Mouse (Mus musculus) midbrain, embryonic 11.5 days (tissue): ENCODE results near the gene Gls2. TPM values are rescaled to one million over a fixed set of nuclear protein-coding genes. Genes with fewer than 3 reads are reported as not detected.
A peak's percentile ranks its signal among the peaks of the same experiment; 100 is the strongest.

Source experiments
- ATAC-seq: fragments of 200-750 bp; cut with Nextera tagmentation; 2 replicates; pipeline ENCODE4 v1.8.0; 2017; ENCODE audit warnings: moderate TSS enrichment, moderate library complexity; ENCODE audit not compliant: low FRiP score
- DNase-seq: peaks from one replicate; pipeline ENCODE4 v3.0.0; 2015; ENCODE audit warnings: low spot score; ENCODE audit errors: missing footprints
- H3K27ac ChIP-seq: fragments of 300-500 bp; sonication (generic); 2 replicates; pipeline ENCODE4 v1.5.1; 2014; ENCODE audit warnings: low read depth, low read length
- H3K27me3 ChIP-seq: fragments of 300-500 bp; sonication (generic); 2 replicates; pipeline ENCODE4 v1.6.1; 2014; ENCODE audit warnings: mild to moderate bottlenecking, low read length, moderate library complexity, mixed read lengths; ENCODE audit not compliant: control insufficient read depth, insufficient read depth
- H3K36me3 ChIP-seq: fragments of 300-500 bp; sonication (generic); 2 replicates; pipeline ENCODE4 v1.6.1; 2014; ENCODE audit warnings: mild to moderate bottlenecking, low read length, moderate library complexity, mixed read lengths; ENCODE audit not compliant: control insufficient read depth, insufficient read depth
- H3K4me1 ChIP-seq: fragments of 300-500 bp; sonication (generic); 2 replicates; pipeline ENCODE4 v1.6.1; 2014; ENCODE audit warnings: low read length; ENCODE audit not compliant: control insufficient read depth, insufficient read depth
- H3K4me2 ChIP-seq: fragments of 300-500 bp; sonication (generic); 2 replicates; pipeline ENCODE4 v1.6.1; 2014; ENCODE audit warnings: mild to moderate bottlenecking, moderate library complexity
- H3K4me3 ChIP-seq: fragments of 300-500 bp; sonication (generic); 2 replicates; pipeline ENCODE4 v1.5.1; 2014; ENCODE audit warnings: low read depth, low read length
- H3K9ac ChIP-seq: fragments of 300-500 bp; sonication (generic); 2 replicates; pipeline ENCODE4 v1.6.1; 2014; ENCODE audit warnings: low read length
- H3K9me3 ChIP-seq: fragments of 300-500 bp; sonication (generic); 2 replicates; pipeline ENCODE4 v1.6.1; 2016; ENCODE audit warnings: low read length; ENCODE audit not compliant: control insufficient read depth
- WGBS: fragments of 180-500 bp; shearing (Covaris S2); extraction: QIAGEN DNeasy Blood & Tissue Kit; methylation state at CpG from one replicate; pipeline ENCODE4 v1.1.7; 2014; 5-methylcytosine and 5-hydroxymethylcytosine counted together
- polyA plus RNA-seq: library from polyadenylated mRNA; unstranded; fragments of >200 nt; fragmentation: Nextera tagmentation; extraction: Ambion mirVana; gene quantifications from 2 replicates; pipeline ENCODE4 v1.2.1, GENCODE M21; 2014

Gene Gls2
- polyA plus RNA-seq, 1 experiment from 2014 or later: 0.82 TPM

GRCm38 (mm10) chr10:128175302-128175701 lies 19.0 kb upstream of the Gls2 start:
- Histone ChIP-seq H3K4me2 (peak overlapping the region; percentile 68), H3K36me3 (no peaks in the 10 kb centered on the region), H3K27ac (no peak overlapping the region), H3K4me1 (peaks cover 9% of the 10 kb centered on the region), H3K9me3 (no peaks in the 10 kb centered on the region), H3K4me3 (peak overlapping the region; percentile 57), H3K9ac (peak overlapping the region; percentile 76), H3K27me3 (no peaks in the 10 kb centered on the region)
- 18% methylated on average over 3 of the region's 3 CpGs for WGBS
- ATAC-seq (no peak), DNase-seq (no peak)

DNA sequence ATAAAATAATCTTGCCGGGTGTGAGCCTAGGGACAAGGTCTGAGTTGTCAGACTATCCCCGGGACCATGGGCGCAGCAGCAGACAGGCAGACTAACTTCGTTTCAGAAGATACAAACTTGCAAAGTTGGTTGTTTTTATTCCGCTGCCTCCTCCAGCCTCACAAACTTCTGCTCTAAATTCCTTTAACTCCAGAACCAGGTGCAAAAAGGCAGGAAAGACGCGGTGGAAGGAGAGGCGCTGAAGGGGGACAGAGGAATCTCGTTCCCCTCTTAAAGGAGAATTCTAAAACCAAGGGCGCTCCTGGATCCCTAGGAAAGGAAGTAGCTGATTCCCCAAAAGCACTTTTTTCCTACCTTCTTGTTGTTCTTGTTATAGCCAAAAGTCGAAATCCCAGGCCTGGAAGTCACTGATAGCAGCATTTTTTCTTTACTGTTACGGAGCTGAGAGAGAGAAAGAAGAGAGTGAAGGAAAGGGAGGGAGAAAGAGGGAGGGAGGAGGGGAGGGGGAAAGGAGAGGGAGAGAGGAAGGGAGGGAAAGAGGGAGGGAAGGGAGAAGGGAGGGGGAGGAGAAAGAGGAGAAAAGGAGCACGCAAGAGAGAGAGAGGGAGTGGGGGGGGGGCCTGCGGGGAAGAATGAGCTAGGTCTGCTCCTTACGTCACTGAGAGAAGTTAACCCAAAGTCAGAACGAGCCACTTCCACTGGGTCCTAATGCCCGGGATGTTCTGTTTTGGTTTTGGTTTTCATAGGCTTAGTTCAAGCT lies 18.1 kb upstream of the Gls2 start:
- ATAC-seq: peak; percentile 88
- DNase-seq: peak; percentile 97
- Histone ChIP-seq H3K9ac (peak overlapping the region; percentile 76), H3K4me2 (peak overlapping the region; percentile 68), H3K36me3 (no peaks in the 10 kb centered on the region), H3K9me3 (no peaks in the 10 kb centered on the region), H3K4me3 (peak overlapping the region; percentile 57), H3K4me1 (peaks cover 9% of the 10 kb centered on the region), H3K27ac (no peak overlapping the region), H3K27me3 (no peaks in the 10 kb centered on the region)
- WGBS: 0% methylated on average over 17 of the region's 17 CpGs

GRCm38 (mm10) chr10:128177316-128177715 lies 16.9 kb upstream of the Gls2 start:
- Histone ChIP-seq H3K27ac (no peak overlapping the region), H3K4me2 (no peak overlapping the region), H3K27me3 (no peaks in the 10 kb centered on the region), H3K4me3 (no peak overlapping the region), H3K36me3 (no peaks in the 10 kb centered on the region), H3K4me1 (peaks cover 9% of the 10 kb centered on the region), H3K9ac (no peak overlapping the region), H3K9me3 (no peaks in the 10 kb centered on the region)
- 85% methylated on average over 4 of the region's 4 CpGs for WGBS
- DNase-seq (peak; percentile 59), ATAC-seq (no peak)

DNA sequence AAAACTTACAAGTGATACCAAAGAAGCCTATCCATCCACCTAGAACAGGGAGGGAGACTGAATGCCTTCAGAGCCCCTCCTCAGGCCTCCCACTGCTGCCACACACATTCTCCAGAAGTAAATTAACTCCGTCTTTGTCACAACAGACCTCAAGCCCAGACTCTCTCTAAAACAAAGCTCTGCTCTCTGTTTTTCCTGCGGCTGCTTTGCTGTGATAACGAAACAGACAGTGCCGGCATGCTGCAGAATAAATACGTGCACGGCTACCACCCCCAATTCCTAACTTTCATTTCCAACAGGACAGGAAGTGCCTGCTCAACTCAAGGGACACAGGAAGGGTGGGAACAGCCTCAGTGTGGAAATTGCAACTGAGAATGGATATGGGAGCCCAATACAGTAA lies 14.3 kb upstream of the Gls2 start, which contains the start of gene Rbms2:
Rbms2 (minus strand) TSS at position 309 of the 400 bp plus-strand sequence.
- WGBS: 6% methylated on average over 6 of the region's 6 CpGs
- Histone ChIP-seq H3K9me3 (no peaks in the 10 kb centered on the region), H3K4me2 (no peak within 1 kb of the TSS; the same call in 1 of the 2 replicates), H3K27ac (no peak within 1 kb of the TSS; the same call in 1 of the 2 replicates), H3K9ac (peak within 1 kb of the TSS; percentile 54), H3K36me3 (no peaks in the 10 kb centered on the region), H3K4me1 (peaks cover 9% of the 10 kb centered on the region), H3K4me3 (no peak within 1 kb of the TSS), H3K27me3 (no peaks in the 10 kb centered on the region)
- ATAC-seq (no peak), DNase-seq (peak; percentile 82)

- Histone ChIP-seq H3K36me3 (no peaks in the 10 kb centered on the region), H3K4me2 (no peak overlapping the region), H3K9ac (no peak overlapping the region), H3K4me3 (no peak overlapping the region), H3K9me3 (no peaks in the 10 kb centered on the region), H3K27me3 (no peaks in the 10 kb centered on the region), H3K4me1 (peaks cover 3% of the 10 kb centered on the region; the same call in 1 of the 2 replicates), H3K27ac (no peak overlapping the region)
- ATAC-seq (no peak), DNase-seq (peak; percentile 31)
- WGBS: 85% methylated on average over 2 of the region's 2 CpGs
Observed at GRCm38 (mm10) chr10:128184296-128184695, 10.0 kb upstream of the Gls2 start.

- 73% methylated on average over 6 of the region's 6 CpGs for WGBS
- peak; percentile 19; the same call in 1 of the 2 replicates for ATAC-seq
Observed at GRCm38 (mm10) chr10:128185277-128185940, 8.8 kb upstream of the Gls2 start.

DNA sequence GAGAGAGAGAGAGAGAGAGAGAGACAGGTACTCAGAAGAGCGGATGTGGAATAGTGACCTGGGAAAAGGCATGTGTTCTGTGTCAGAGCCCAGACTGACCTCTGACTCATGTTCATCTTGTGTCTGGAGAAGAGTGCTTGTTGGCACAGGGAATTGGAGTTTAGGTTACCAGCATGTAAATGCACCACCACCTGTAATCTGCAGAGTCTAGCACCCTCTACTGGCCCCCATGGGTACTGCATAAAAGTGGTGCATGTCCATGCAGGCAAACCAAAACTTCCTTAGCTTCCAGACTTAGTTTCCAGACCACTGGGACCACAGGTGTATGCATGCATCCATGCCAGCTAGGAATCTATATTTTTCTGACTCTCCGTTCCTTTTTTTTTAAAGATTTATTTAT lies 8.3 kb upstream of the Gls2 start:
- H3K4me1 ChIP-seq: no peaks in the 10 kb centered on the region
- ATAC-seq: peak; percentile 70; the same call in 1 of the 2 replicates

More at GRCm38 (mm10) chr10:128185277-128185940, 8.8 kb upstream of the Gls2 start:
- Histone ChIP-seq H3K27me3 (no peaks in the 10 kb centered on the region), H3K4me1 (no peaks in the 10 kb centered on the region), H3K4me3 (no peak overlapping the region), H3K9ac (no peak overlapping the region), H3K4me2 (no peak overlapping the region), H3K36me3 (no peaks in the 10 kb centered on the region), H3K9me3 (no peaks in the 10 kb centered on the region), H3K27ac (no peak overlapping the region)
- peak; percentile 81 for DNase-seq

DNA sequence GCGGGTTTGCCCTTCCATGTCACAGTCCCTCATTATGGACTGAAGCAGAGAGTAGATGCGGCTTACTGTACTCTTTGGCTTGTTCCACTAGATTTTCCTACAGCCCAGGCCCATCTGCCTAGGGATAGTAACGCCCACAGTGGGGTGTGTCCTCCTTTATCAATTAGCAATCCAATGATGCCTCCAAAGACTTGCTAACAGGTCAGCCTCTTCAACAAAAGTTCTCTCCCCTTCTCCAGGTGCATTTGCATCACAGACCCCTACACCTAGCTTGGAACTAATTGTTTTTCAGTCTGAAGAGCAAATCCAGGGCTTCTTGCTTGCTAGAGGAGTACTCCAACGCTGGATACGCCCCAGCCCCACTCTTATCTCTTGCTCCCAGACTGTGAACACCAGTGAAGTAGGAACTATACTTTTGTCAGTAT lies 7.1 kb upstream of the Gls2 start:
- H3K9me3 ChIP-seq: no peaks in the 10 kb centered on the region
- H3K4me3 ChIP-seq: no peak overlapping the region
- no peaks in the 10 kb centered on the region for H3K36me3 ChIP-seq
- H3K9ac ChIP-seq: no peak overlapping the region
- H3K27me3 ChIP-seq: no peaks in the 10 kb centered on the region
- no peak overlapping the region for H3K27ac ChIP-seq
- H3K4me2 ChIP-seq: no peak overlapping the region
- 66% methylated on average over 5 of the region's 5 CpGs for WGBS
- H3K4me1 ChIP-seq: no peaks in the 10 kb centered on the region
- peak; percentile 81 for DNase-seq
- ATAC-seq: no peak

More for the DNA sequence above, 8.3 kb upstream of the Gls2 start:
- WGBS: 52% methylated on average over 2 of the region's 2 CpGs
- Histone ChIP-seq H3K4me2 (no peak overlapping the region), H3K4me3 (no peak overlapping the region), H3K27me3 (no peaks in the 10 kb centered on the region), H3K9ac (no peak overlapping the region), H3K27ac (no peak overlapping the region), H3K36me3 (no peaks in the 10 kb centered on the region), H3K9me3 (no peaks in the 10 kb centered on the region)
- DNase-seq: peak; percentile 98
